Mouse (Mus musculus) forebrain, embryonic 15.5 days (tissue): ENCODE measurements around the gene Pop7. TPM values are rescaled to one million over a fixed set of nuclear protein-coding genes. Genes with fewer than 3 reads are reported as not detected.

Source experiments
- ATAC-seq: fragments of 200-750 bp; cut with Nextera tagmentation; replicated peaks from 2 replicates; pipeline ENCODE4 v1.8.0; 2017; ENCODE audit warnings: mild to moderate bottlenecking, moderate TSS enrichment, moderate library complexity
- H3K27ac ChIP-seq: fragments of 300-500 bp; sonication (generic); replicated peaks from 2 replicates; pipeline ENCODE4 v1.5.1; 2015; ENCODE audit warnings: mild to moderate bottlenecking, inconsistent platforms
- H3K27me3 ChIP-seq: fragments of 300-500 bp; sonication (generic); 2 replicates; pipeline ENCODE4 v1.6.1; 2015; ENCODE audit warnings: inconsistent platforms
- H3K36me3 ChIP-seq: fragments of 300-500 bp; sonication (generic); 2 replicates; pipeline ENCODE4 v1.6.1; 2015; ENCODE audit warnings: mild to moderate bottlenecking, inconsistent platforms
- H3K4me1 ChIP-seq: fragments of 300-500 bp; sonication (generic); 2 replicates; pipeline ENCODE4 v1.6.1; 2015; ENCODE audit warnings: inconsistent platforms
- H3K4me2 ChIP-seq: fragments of 300-500 bp; sonication (generic); replicated peaks from 2 replicates; pipeline ENCODE4 v1.6.1; 2015; ENCODE audit warnings: mild to moderate bottlenecking, inconsistent platforms
- H3K4me3 ChIP-seq: fragments of 300-500 bp; sonication (generic); 2 replicates; pipeline ENCODE4 v1.5.1; 2015; ENCODE audit warnings: mild to moderate bottlenecking, inconsistent platforms
- H3K9ac ChIP-seq: fragments of 300-500 bp; sonication (generic); replicated peaks from 2 replicates; pipeline ENCODE4 v1.6.1; 2015; ENCODE audit warnings: mild to moderate bottlenecking, inconsistent platforms
- H3K9me3 ChIP-seq: fragments of 300-500 bp; sonication (generic); 2 replicates; pipeline ENCODE4 v1.6.1; 2016; ENCODE audit warnings: inconsistent platforms
- WGBS: fragments of 180-500 bp; shearing (Covaris S2); methylation state at CpG from one replicate; pipeline ENCODE4 v1.1.7; 2015; ENCODE audit warnings: mixed read lengths; 5-methylcytosine and 5-hydroxymethylcytosine counted together
- polyA plus RNA-seq: library from polyadenylated mRNA; unstranded; fragments of >200 nt; fragmentation: Nextera tagmentation; extraction: Ambion mirVana; gene quantifications from 2 replicates; pipeline ENCODE4 v1.2.1, GENCODE M21; 2015

The Pop7 gene
- polyA plus RNA-seq, 1 experiment from 2014 or later: 75.9 TPM

DNA sequence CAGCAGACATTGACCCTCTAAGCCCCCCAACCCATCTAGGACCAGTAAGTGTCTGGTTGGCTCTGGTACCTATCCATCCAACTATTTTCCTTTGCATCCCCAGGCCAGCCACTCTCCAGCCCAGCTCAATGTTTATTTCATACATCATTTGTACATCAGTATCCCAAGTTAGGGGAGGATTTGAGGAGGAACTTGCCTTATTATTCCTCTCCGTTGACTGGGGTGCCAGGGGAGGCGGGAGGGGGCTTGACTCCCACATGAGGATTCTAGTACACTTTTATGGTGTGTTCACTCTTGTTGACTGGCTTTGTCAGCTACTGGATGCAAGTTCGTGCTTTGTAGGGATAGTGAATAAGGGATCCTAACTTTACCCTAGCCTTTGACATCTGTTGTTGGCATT is 9.4 kb upstream of the Pop7 start:
- no peaks in the 10 kb centered on the region for H3K9me3 ChIP-seq
- 58% methylated on average over 3 of the region's 3 CpGs for WGBS
- H3K36me3 ChIP-seq: no peaks in the 10 kb centered on the region
- peak overlapping the region; percentile 94 for H3K4me2 ChIP-seq
- peaks cover 56% of the 10 kb centered on the region for H3K4me1 ChIP-seq
- no peak for ATAC-seq
- no peaks in the 10 kb centered on the region; the same call in 1 of the 2 replicates for H3K27me3 ChIP-seq
- H3K4me3 ChIP-seq: peak overlapping the region; percentile 93
- H3K9ac ChIP-seq: peak overlapping the region; percentile 96
- H3K27ac ChIP-seq: peak overlapping the region; percentile 84

DNA sequence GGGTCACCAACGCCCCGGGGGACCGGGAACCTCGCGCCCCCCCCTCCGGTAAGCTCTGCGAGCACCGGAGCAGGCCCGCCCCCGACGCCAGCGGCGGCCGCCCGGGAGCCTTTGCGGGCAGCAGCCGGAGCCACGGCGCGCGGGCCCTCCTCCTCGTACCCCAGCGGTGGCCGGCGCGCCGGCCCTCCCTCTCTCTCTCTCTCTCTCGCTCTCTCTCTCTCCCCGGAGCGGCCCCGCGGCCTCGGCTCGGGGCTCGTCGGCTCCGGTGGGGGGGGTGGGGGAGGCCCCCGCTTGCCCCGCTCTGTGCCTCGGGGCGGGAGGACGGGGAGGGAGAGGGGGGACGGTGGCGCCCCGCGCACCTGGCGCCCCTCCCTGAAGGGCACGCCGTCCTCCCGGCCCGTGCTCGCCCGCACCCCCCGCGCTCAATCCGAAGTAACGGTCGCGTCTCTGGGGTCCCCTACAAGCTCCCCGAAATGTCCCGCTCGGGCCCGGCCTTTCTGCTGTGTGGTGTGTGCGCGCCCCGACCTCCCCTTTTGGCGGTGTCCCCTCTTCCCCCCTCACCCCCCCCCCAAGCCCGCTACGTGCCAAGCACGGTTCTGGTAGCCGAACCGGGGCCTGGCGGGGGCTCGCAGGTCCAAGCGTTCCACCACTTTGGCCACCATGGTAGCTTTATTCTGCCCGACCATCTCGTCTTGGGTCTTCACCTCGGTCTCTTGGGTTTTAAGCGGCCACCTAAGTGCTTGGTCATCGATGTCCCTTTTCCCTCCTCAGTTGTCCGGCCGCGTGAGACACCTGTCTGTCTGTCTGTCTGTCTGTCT is 8.5 kb upstream of the Pop7 start:
- peak; percentile 61 for ATAC-seq
- H3K27me3 ChIP-seq: no peaks in the 10 kb centered on the region; the same call in 1 of the 2 replicates
- WGBS: under 1% methylated on average over 30 of the region's 83 CpGs

DNA sequence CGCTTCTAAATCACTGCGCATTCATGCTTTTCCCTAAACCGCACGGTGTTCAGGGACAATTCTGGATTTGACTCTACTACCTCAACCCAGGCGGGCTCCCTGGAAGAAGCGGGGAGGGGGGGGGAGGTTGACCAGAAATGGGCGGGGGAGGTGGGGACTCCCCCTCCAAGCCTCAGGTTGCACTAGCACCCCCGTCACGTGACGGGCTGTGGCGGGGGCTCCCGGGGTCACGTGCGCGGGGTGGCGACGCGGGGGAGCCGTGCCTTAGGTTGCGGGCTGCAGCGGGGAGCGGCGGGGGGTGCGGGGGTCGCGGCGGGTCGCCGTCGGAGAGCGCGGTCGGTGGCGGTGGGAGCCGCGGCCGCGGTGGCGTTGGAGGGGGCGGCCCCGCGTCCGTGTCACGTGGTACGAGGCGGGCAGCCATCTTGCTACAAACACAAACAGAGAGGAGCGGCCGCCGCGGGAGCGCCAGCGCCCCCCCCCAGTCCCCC is 7.7 kb upstream of the Pop7 start:
- Histone ChIP-seq H3K4me2 (peak overlapping the region; percentile 94), H3K9ac (peak overlapping the region; percentile 96), H3K36me3 (no peaks in the 10 kb centered on the region), H3K4me1 (peaks cover 47% of the 10 kb centered on the region), H3K27me3 (no peaks in the 10 kb centered on the region; the same call in 1 of the 2 replicates), H3K9me3 (no peaks in the 10 kb centered on the region), H3K27ac (peak overlapping the region; percentile 84), H3K4me3 (peak overlapping the region; percentile 93)
- 3% methylated on average over 21 of the region's 52 CpGs for WGBS
- peak; percentile 82 for ATAC-seq

More for the DNA sequence above, 8.5 kb upstream of the Pop7 start:
- Histone ChIP-seq H3K4me1 (peaks cover 53% of the 10 kb centered on the region), H3K36me3 (no peaks in the 10 kb centered on the region), H3K9me3 (no peaks in the 10 kb centered on the region), H3K4me3 (peak overlapping the region; percentile 93), H3K27ac (peak overlapping the region; percentile 84), H3K9ac (peak overlapping the region; percentile 96), H3K4me2 (peak overlapping the region; percentile 94)

DNA sequence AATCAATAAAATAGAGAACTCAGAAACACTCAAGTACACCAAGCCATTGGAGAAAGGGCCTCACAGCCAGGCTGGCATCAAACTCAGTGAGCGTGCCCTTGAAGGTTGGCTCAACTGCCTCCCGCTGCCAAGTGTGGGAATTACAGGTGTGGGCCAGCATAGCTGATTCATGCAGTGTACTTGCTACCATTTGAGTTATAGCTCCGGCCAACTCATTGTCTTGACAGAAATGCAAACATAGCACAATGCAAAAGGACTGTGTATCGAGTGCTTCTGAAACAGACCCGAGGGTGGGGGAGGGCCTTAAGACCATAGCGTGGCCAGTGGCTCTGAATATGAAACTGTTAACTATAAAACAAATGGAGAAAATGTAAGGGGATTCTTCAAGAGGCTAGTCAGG is 1.7 kb upstream of the Pop7 start:
- no peak overlapping the region for H3K9ac ChIP-seq
- no peaks in the 10 kb centered on the region for H3K36me3 ChIP-seq
- no peak overlapping the region for H3K27ac ChIP-seq
- H3K4me2 ChIP-seq: no peak overlapping the region
- WGBS: 77% methylated on average over 6 of the region's 6 CpGs
- no peaks in the 10 kb centered on the region for H3K9me3 ChIP-seq
- no peak for ATAC-seq
- peaks cover 16% of the 10 kb centered on the region for H3K4me1 ChIP-seq
- no peak overlapping the region for H3K4me3 ChIP-seq
- no peaks in the 10 kb centered on the region; the same call in 1 of the 2 replicates for H3K27me3 ChIP-seq

DNA sequence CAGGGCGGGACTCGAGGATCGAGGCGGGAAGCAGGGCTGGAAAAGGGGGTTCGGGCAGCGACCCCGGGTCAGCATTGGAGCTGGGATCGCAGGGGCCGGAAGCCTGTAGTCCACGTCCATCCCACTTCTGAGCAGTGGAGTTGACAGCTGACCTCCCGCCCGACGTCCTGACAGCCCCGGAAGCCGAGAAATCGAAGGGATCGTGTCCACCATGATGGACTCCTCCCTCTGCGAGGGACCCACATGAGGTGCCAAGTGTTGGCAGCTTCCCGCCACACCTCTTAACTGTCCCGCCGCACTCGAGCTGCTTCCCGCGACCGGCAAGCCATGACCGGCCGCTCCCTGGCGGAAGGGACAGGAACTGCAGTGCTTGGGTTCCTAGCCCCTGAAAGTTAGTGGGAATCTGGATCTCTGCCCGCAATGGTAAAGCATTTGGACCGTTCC is 371 bp upstream of the Pop7 start:
- Histone ChIP-seq H3K27me3 (no peaks in the 10 kb centered on the region; the same call in 1 of the 2 replicates), H3K36me3 (no peaks in the 10 kb centered on the region), H3K9me3 (no peaks in the 10 kb centered on the region), H3K27ac (peak overlapping the region; percentile 99), H3K4me1 (peaks cover 16% of the 10 kb centered on the region), H3K9ac (peak overlapping the region; percentile 60), H3K4me3 (peak overlapping the region; percentile 82), H3K4me2 (peak overlapping the region; percentile 68)
- WGBS: 0% methylated on average over 26 of the region's 30 CpGs
- peak; percentile 83 for ATAC-seq

DNA sequence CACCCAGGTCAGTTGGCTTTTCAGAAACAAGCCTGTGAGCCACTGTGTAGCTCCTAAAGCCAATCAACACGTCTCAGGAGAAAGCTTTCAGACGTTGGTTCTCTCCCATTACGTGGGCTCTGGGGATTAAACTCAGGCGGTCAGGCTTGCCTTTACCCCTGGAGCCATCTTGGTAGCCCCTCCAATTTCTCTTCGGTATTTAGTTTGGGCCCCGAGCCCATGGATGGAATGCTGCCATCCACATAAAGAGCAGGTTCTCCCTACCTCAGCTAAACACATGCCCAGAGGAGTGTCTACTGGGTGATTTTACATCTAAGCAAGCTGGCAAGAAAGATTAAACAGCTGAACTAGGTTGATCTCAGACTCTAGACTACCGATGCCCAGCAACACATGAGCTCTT is 2.1 kb downstream of the Pop7 start:
- H3K36me3 ChIP-seq: no peaks in the 10 kb centered on the region
- no peak overlapping the region for H3K4me3 ChIP-seq
- ATAC-seq: no peak
- no peak overlapping the region for H3K4me2 ChIP-seq
- peaks cover 16% of the 10 kb centered on the region for H3K4me1 ChIP-seq
- 92% methylated on average over 7 of the region's 7 CpGs for WGBS
- H3K9ac ChIP-seq: no peak overlapping the region
- no peaks in the 10 kb centered on the region for H3K9me3 ChIP-seq
- H3K27ac ChIP-seq: no peak overlapping the region
- H3K27me3 ChIP-seq: no peaks in the 10 kb centered on the region

DNA sequence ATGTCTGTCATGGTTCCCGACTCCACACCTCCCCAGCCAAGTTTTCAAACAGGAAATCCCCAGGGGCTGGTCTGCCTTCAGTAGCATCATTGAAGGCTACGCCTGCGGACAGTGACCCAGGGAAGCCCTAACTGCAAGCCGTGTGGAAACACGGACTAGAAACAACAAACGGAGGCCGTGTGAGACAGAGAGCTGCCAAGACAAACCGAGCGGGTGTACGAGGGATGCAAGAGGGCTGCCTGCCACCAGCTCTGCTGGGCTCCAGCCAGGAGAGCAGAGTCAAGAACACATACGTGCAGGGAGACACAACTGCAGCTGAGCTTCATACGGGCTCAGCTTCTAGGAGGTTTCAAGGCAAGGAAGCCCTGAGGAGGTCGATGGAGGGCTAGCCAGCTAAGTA is 8.5 kb downstream of the Pop7 start:
- Histone ChIP-seq H3K4me1 (no peaks in the 10 kb centered on the region), H3K9me3 (no peaks in the 10 kb centered on the region), H3K27me3 (no peaks in the 10 kb centered on the region), H3K4me2 (no peak overlapping the region), H3K27ac (no peak overlapping the region), H3K4me3 (no peak overlapping the region), H3K9ac (no peak overlapping the region), H3K36me3 (no peaks in the 10 kb centered on the region)
- 77% methylated on average over 13 of the region's 13 CpGs for WGBS
- ATAC-seq: no peak

DNA sequence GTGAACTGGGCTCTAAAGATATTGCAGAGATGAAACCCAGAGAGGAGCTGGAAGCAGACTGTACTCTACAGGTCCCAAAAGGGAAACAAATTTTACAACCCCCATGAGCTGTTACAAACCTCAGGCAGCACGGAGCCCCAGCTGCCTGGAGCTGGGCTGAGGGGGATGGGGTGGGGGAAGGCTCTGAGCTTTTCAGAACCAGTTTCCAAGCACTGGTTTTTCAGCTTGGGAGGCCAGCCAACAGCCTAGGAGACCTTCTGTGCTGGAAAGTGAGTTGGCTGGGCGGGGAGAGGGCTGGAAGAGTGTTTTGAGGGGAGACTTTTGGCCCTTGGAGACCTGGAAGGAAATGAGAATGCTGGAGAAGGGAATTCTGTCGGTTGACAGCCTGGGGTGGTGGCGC is 10.8 kb downstream of the Pop7 start:
- Histone ChIP-seq H3K4me1 (no peaks in the 10 kb centered on the region), H3K36me3 (no peaks in the 10 kb centered on the region), H3K4me3 (no peak overlapping the region), H3K27ac (no peak overlapping the region), H3K9me3 (no peaks in the 10 kb centered on the region), H3K4me2 (no peak overlapping the region), H3K27me3 (0 out of 2 replicates have a peak, but pooled peaks cover 5% of the 10 kb centered on the region), H3K9ac (no peak overlapping the region)
- no peak for ATAC-seq
- WGBS: 63% methylated on average over 4 of the region's 4 CpGs

DNA sequence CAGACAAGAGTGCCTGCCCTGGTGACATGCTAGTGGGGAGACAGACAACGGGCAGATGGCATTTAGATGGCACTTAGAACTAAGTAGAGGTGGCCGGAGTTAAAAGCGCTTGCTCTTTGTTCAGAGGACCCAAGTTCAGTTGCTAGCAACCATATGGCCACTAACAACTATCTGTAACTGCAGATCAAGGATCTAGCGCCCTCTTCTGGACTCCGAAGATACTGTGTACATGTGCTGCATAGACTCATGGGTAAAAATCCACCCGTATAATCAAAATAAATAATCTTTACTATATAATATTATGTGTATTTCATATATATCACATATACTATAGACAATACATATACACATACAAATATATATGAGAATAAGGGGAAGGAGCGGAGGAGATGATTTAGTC is 14.7 kb downstream of the Pop7 start:
- H3K4me1 ChIP-seq: peaks cover 9% of the 10 kb centered on the region
- ATAC-seq: no peak
- WGBS: 90% methylated on average over 7 of the region's 7 CpGs
- no peak overlapping the region for H3K4me3 ChIP-seq
- H3K27ac ChIP-seq: no peak overlapping the region
- no peak overlapping the region for H3K9ac ChIP-seq
- H3K36me3 ChIP-seq: no peaks in the 10 kb centered on the region
- peaks cover 16% of the 10 kb centered on the region; the same call in 1 of the 2 replicates for H3K27me3 ChIP-seq
- no peak overlapping the region for H3K4me2 ChIP-seq
- no peaks in the 10 kb centered on the region for H3K9me3 ChIP-seq

DNA sequence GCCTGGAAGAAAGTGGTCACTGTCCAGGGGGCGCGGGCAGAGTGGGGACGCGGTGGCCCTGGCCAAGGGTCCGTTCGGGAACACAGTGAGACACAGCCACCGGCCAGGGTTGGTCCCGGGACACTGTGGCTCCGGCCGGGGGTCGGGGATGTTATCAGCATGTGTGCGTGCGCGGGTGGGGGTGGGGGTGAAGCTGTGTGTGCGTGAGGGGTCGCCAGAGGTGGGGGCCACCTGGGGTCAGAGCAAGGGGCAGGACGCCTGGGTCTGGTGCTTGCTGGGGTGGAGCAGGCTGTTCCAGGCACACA is 16.5 kb downstream of the Pop7 start:
- Histone ChIP-seq H3K27me3 (peaks cover 16% of the 10 kb centered on the region; the same call in 1 of the 2 replicates), H3K9me3 (no peaks in the 10 kb centered on the region), H3K36me3 (no peaks in the 10 kb centered on the region), H3K4me3 (peak overlapping the region; percentile 19; the same call in 1 of the 2 replicates), H3K9ac (peak overlapping the region; percentile 33; the same call in 1 of the 2 replicates), H3K4me2 (peak overlapping the region; percentile 45), H3K27ac (no peak overlapping the region), H3K4me1 (peaks cover 9% of the 10 kb centered on the region)
- ATAC-seq: no peak
- WGBS: 3% methylated on average over 17 of the region's 17 CpGs

DNA sequence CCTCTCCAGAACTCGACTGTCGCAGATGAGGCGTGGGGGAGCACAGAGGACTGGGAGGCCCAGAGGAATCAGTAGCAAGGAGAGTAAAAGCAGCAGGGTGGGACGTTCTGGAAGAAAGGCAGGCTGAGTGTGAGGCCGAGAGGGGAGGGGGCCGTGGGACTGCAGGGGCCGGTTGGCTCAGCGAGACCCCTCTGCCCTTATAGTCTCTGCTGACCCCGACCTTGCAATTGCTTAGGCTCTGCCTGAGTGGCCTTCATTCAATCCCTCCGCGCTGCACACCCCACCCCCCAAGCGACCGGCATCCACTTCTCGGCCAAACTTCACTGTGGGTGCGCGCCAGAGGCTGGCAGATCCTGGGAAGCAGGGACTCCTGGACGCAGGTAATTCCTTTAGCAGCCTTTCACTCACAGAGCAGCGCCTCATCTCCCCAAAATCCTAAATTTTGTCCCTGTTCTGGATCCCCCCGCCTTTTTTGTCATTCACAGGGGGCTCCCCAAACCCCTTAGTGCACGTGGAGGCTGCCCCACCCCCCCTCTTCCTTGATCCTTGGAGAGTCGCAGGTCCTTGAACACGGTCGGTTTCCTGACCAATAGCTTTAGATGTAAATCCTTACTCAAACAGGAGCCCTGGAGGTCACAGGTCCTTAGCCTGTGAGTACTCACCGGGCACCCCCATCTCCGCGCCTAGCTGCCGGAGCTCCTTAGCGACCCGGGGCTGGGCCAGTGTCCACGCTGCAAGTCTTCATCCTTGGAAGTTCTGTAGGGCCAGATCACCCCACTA is 17.1 kb downstream of the Pop7 start:
- 4% methylated on average over 30 of the region's 30 CpGs for WGBS
- peak overlapping the region; percentile 33; the same call in 1 of the 2 replicates for H3K9ac ChIP-seq

DNA sequence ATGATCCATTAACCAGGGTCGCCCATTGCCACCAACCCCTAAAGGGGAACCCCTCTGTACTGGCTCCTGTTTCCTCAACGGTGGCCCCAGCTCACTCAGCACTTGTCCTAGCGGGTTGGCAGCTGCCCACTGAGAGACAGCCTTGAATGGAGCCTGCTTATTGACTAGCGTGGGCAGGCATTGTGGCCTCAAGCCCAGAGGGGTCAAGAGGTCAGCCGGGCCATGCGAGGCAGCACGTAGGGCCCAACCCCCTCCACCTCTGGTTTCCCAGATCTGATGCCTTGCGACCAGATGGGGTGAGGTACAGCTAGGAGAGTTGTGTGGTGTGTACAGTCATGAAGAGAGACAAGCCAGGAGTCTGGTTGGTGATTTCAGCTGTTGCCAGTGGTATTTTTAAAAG is 20.4 kb downstream of the Pop7 start:
- Histone ChIP-seq H3K9ac (no peak overlapping the region), H3K4me1 (peaks cover 9% of the 10 kb centered on the region), H3K36me3 (no peaks in the 10 kb centered on the region), H3K27ac (no peak overlapping the region), H3K27me3 (peaks cover 14% of the 10 kb centered on the region; the same call in 1 of the 2 replicates), H3K9me3 (no peaks in the 10 kb centered on the region), H3K4me3 (no peak overlapping the region), H3K4me2 (no peak overlapping the region)
- 16% methylated on average over 8 of the region's 8 CpGs for WGBS
- ATAC-seq: no peak

More for the DNA sequence above, 17.1 kb downstream of the Pop7 start:
- Histone ChIP-seq H3K36me3 (no peaks in the 10 kb centered on the region), H3K4me1 (peaks cover 9% of the 10 kb centered on the region), H3K27me3 (peaks cover 16% of the 10 kb centered on the region; the same call in 1 of the 2 replicates), H3K4me3 (peak overlapping the region; percentile 19; the same call in 1 of the 2 replicates), H3K4me2 (peak overlapping the region; percentile 45), H3K9me3 (no peaks in the 10 kb centered on the region), H3K27ac (no peak overlapping the region)
- no peak for ATAC-seq
